Mouse (Mus musculus) CD4-positive, CD25-positive, alpha-beta regulatory T cell (primary cell): ENCODE results near the gene H2-Q1. TPM values are rescaled to one million over a fixed set of nuclear protein-coding genes. Genes with fewer than 3 reads are reported as not detected.

Source experiments
- polyA plus RNA-seq: library from polyadenylated mRNA; unstranded; fragments of 100-300 nt; shearing (Covaris generic); gene quantifications from one replicate; pipeline ENCODE4 v1.2.1, GENCODE M21; 2017

The H2-Q1 gene
- 0.17 TPM for polyA plus RNA-seq

DNA sequence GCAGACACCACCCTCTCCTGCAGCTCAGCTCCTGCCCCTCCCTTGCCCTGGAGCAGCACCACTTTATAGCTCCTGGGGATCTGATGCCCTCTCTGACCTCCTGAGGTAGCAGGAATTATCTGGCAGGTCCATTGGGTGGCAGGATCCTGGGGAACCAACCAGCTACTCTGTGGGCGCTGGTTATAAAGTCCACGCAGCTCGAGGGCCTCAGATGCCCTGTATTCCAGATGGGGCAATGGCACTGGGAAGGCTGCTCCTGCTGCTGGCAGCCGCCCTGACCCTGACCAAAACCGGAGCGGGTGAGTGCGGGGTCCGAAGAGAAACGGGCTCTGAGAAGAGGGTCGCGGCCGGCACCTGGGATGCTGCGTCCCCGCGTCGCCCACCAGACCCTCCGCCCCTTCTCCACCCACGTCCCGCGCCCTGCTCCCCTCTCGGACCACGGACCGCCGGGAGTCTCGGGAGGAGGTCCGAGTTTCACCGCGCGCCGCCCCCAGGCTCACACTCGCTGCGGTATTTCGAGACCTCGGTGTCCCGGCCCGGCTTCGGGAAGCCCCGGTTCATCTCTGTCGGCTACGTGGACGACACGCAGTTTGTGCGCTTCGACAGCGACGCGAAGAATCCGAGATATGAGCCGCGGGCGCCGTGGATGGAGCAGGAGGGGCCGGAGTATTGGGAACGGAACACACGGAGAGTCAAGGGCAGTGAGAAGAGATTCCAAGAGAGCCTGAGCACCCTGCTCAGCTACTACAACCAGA, at the start of gene H2-Q1:
H2-Q1 (plus strand) TSS at position 79 of the 755 bp plus-strand sequence.

DNA sequence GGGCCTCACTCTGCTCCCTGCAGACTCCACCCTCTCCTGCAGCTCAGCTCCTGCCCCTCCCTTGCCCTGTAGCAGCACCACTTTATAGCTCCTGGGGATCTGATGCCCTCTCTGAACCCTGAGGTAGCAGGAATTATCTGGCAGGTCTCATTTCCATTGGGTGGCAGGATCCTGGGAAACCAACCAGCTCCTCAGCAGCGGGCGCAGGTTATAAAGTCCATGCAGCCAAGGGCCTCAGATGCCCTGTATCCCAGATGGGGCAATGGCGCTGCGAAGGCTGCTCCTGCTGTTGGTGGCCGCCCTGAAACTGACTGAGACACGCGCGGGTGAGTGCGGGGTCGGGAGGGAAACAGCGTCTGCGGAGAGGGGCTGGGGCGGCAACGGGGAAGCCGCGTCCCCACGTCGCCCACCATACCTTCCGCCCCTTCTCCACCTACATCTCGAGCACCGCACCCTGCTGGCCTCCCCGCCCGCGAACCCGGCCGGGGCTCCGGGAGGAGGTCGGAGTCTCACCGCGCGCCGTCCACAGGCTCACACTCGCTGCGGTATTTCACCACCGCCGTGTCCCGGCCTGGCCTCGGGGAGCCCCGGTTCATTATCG, 22.0 kb downstream of the H2-Q1 start, which contains the start of gene H2-Q2:
H2-Q2 (plus strand) TSS at position 172 of the 601 bp plus-strand sequence.

Other genes with a start within 250 kb of the H2-Q1 start
- gene Ly6g6e, start 243.5 kb upstream of the H2-Q1 start, polyA plus RNA-seq = not detected
- gene Ly6g6d, start 242.3 kb upstream of the H2-Q1 start, polyA plus RNA-seq = not detected
- not detected for gene Ly6g6f, start 234.8 kb upstream of the H2-Q1 start, polyA plus RNA-seq
- 66.3 TPM for gene Abhd16a, start 231.1 kb upstream of the H2-Q1 start, polyA plus RNA-seq
- gene Ly6g5c, start 212.1 kb upstream of the H2-Q1 start, polyA plus RNA-seq = not detected
- gene Ly6g5b, start 205.0 kb upstream of the H2-Q1 start, polyA plus RNA-seq = 1.1 TPM
- gene Gpank1, start 198.9 kb upstream of the H2-Q1 start, polyA plus RNA-seq = 52.4 TPM
- gene Csnk2b, start 198.4 kb upstream of the H2-Q1 start, polyA plus RNA-seq = 244 TPM
- 3.3 TPM for gene D17H6S53E, start 194.0 kb upstream of the H2-Q1 start, polyA plus RNA-seq
- not detected for gene Apom, start 188.4 kb upstream of the H2-Q1 start, polyA plus RNA-seq
- gene Bag6, start 185.2 kb upstream of the H2-Q1 start, polyA plus RNA-seq = 57.1 TPM
- gene Prrc2a, start 155.5 kb upstream of the H2-Q1 start, polyA plus RNA-seq = 26.9 TPM
- gene Aif1, start 144.3 kb upstream of the H2-Q1 start, polyA plus RNA-seq = 2.2 TPM
- gene Lst1, start 132.0 kb upstream of the H2-Q1 start, polyA plus RNA-seq = 8.7 TPM
- gene Ltb, start 126.0 kb upstream of the H2-Q1 start, polyA plus RNA-seq = 2,032 TPM
- 40.7 TPM for gene Tnf, start 118.4 kb upstream of the H2-Q1 start, polyA plus RNA-seq
- gene Lta, start 115.1 kb upstream of the H2-Q1 start, polyA plus RNA-seq = 158 TPM
- gene Gm16181, start 99.6 kb upstream of the H2-Q1 start, polyA plus RNA-seq = 1.4 TPM
- gene Atp6v1g2, start 86.7 kb upstream of the H2-Q1 start, polyA plus RNA-seq = 5.4 TPM
- 22.3 TPM for gene Nfkbil1, start 84.6 kb upstream of the H2-Q1 start, polyA plus RNA-seq
- gene Ddx39b, start 78.7 kb upstream of the H2-Q1 start, polyA plus RNA-seq = 249 TPM
- gene H2-D1, start 57.7 kb upstream of the H2-Q1 start, polyA plus RNA-seq = 5,785 TPM
- 12.5 TPM for gene H2-Q2, start 21.8 kb downstream of the H2-Q1 start, polyA plus RNA-seq
- 40.5 TPM for gene H2-Q4, start 59.2 kb downstream of the H2-Q1 start, polyA plus RNA-seq
- gene H2-Q6, start 104.4 kb downstream of the H2-Q1 start, polyA plus RNA-seq = 632 TPM
- gene H2-Q7, start 118.8 kb downstream of the H2-Q1 start, polyA plus RNA-seq = 2,029 TPM
- gene H2-Q10, start 149.7 kb downstream of the H2-Q1 start, polyA plus RNA-seq = 20.6 TPM
- gene Pou5f1, start 185.6 kb downstream of the H2-Q1 start, polyA plus RNA-seq = 0.13 TPM
- gene Tcf19, start 196.4 kb downstream of the H2-Q1 start, polyA plus RNA-seq = 14.8 TPM
- gene Cchcr1, start 196.7 kb downstream of the H2-Q1 start, polyA plus RNA-seq = 9.9 TPM
- gene Psors1c2, start 212.8 kb downstream of the H2-Q1 start, polyA plus RNA-seq = not detected
- gene Cdsn, start 231.7 kb downstream of the H2-Q1 start, polyA plus RNA-seq = not detected
- gene 2300002M23Rik, start 247.0 kb downstream of the H2-Q1 start, polyA plus RNA-seq = not detected